Mouse (Mus musculus): ENCODE measurements around the gene Pld4. TPM values are rescaled to one million over a fixed set of nuclear protein-coding genes. Genes with fewer than 3 reads are reported as not detected.

The Pld4 gene
- polyA plus RNA-seq, 1 experiment from 2014 or later: 7.0 TPM

- Histone ChIP-seq H3K36me3 (no peaks in the 10 kb centered on the region), H3K9ac (peak overlapping the region; percentile 60), H3K27ac (replicated peaks) (peak overlapping the region; percentile 86), H3K4me2 (peak overlapping the region; percentile 52), H3K4me3 (peak overlapping the region; percentile 23; the same call in 1 of the 2 replicates), H3K27me3 (replicated peaks) (peaks cover 29% of the 10 kb centered on the region), H3K4me1 (peaks cover 60% of the 10 kb centered on the region), H3K9me3 (no peaks in the 10 kb centered on the region)
- 84% methylated on average over 5 of the region's 5 CpGs for WGBS
- ATAC-seq (ENCODE audit: extremely low read depth, insufficient number of reproducible peaks, low FRiP score, low TSS enrichment): no peak
Measured at GRCm38 (mm10) chr12:112794998-112795397, 34.5 kb downstream of the Pld4 start.

GRCm38 (mm10) chr12:112795466-112796104 lies 35.1 kb downstream of the Pld4 start:
- ATAC-seq (ENCODE audit: extremely low read depth, insufficient number of reproducible peaks, low FRiP score, low TSS enrichment): 0 out of 2 replicates have a peak, but pooled peaks have one; percentile 12
- Histone ChIP-seq H3K36me3 (no peaks in the 10 kb centered on the region), H3K4me1 (peaks cover 63% of the 10 kb centered on the region), H3K9ac (peak overlapping the region; percentile 60), H3K9me3 (no peaks in the 10 kb centered on the region), H3K4me3 (peak overlapping the region; percentile 23; the same call in 1 of the 2 replicates), H3K27ac (replicated peaks) (peak overlapping the region; percentile 86; the same call in 1 of the 2 replicates), H3K4me2 (peak overlapping the region; percentile 52), H3K27me3 (replicated peaks) (peaks cover 31% of the 10 kb centered on the region)
- 56% methylated on average over 18 of the region's 18 CpGs for WGBS

- H3K36me3 ChIP-seq: no peaks in the 10 kb centered on the region
- H3K4me3 ChIP-seq: no peak overlapping the region
- ATAC-seq (ENCODE audit: extremely low read depth, insufficient number of reproducible peaks, low FRiP score, low TSS enrichment): no peak
- H3K27me3 ChIP-seq (replicated peaks): peaks cover 43% of the 10 kb centered on the region
- H3K4me2 ChIP-seq: no peak overlapping the region
- H3K9ac ChIP-seq: 0 out of 2 replicates have a peak overlapping the region, but pooled peaks have one; percentile 33
- H3K27ac ChIP-seq (replicated peaks): no peak overlapping the region
- H3K9me3 ChIP-seq: no peaks in the 10 kb centered on the region
- 42% methylated on average over 17 of the region's 17 CpGs for WGBS
- peaks cover 69% of the 10 kb centered on the region for H3K4me1 ChIP-seq
Measured at GRCm38 (mm10) chr12:112796551-112797510, 36.4 kb downstream of the Pld4 start.

- H3K36me3 ChIP-seq: no peaks in the 10 kb centered on the region
- ATAC-seq (ENCODE audit: extremely low read depth, insufficient number of reproducible peaks, low FRiP score, low TSS enrichment): no peak
- 46% methylated on average over 15 of the region's 15 CpGs for WGBS
Measured at GRCm38 (mm10) chr12:112797672-112798331, 37.3 kb downstream of the Pld4 start.

GRCm38 (mm10) chr12:112798332-112798681 lies 37.9 kb downstream of the Pld4 start:
- H3K4me3 ChIP-seq: no peak overlapping the region
- H3K27ac ChIP-seq (replicated peaks): no peak overlapping the region
- H3K27me3 ChIP-seq (replicated peaks): peaks cover 50% of the 10 kb centered on the region
- no peak overlapping the region for H3K4me2 ChIP-seq
- no peaks in the 10 kb centered on the region for H3K36me3 ChIP-seq
- no peaks in the 10 kb centered on the region for H3K9me3 ChIP-seq
- no peak overlapping the region for H3K9ac ChIP-seq
- H3K4me1 ChIP-seq: peaks cover 69% of the 10 kb centered on the region
- no peak for ATAC-seq (ENCODE audit: extremely low read depth, insufficient number of reproducible peaks, low FRiP score, low TSS enrichment)
- 28% methylated on average over 5 of the region's 5 CpGs for WGBS

More at GRCm38 (mm10) chr12:112797672-112798331, 37.3 kb downstream of the Pld4 start:
- H3K27ac ChIP-seq (replicated peaks): no peak overlapping the region
- no peak overlapping the region; the same call in 1 of the 2 replicates for H3K9ac ChIP-seq
- H3K27me3 ChIP-seq (replicated peaks): peaks cover 45% of the 10 kb centered on the region
- peaks cover 74% of the 10 kb centered on the region for H3K4me1 ChIP-seq
- no peak overlapping the region for H3K4me3 ChIP-seq
- no peaks in the 10 kb centered on the region for H3K9me3 ChIP-seq
- H3K4me2 ChIP-seq: no peak overlapping the region

- no peak overlapping the region for H3K4me3 ChIP-seq
- no peak overlapping the region for H3K9ac ChIP-seq
- no peak overlapping the region for H3K4me2 ChIP-seq
- H3K9me3 ChIP-seq: no peaks in the 10 kb centered on the region
- H3K27ac ChIP-seq (replicated peaks): no peak overlapping the region
- H3K36me3 ChIP-seq: no peaks in the 10 kb centered on the region
- 66% methylated on average over 5 of the region's 5 CpGs for WGBS
- H3K4me1 ChIP-seq: peaks cover 69% of the 10 kb centered on the region
- peaks cover 54% of the 10 kb centered on the region for H3K27me3 ChIP-seq (replicated peaks)
- ATAC-seq (ENCODE audit: extremely low read depth, insufficient number of reproducible peaks, low FRiP score, low TSS enrichment): no peak
Measured at GRCm38 (mm10) chr12:112798716-112799115, 38.3 kb downstream of the Pld4 start.

DNA sequence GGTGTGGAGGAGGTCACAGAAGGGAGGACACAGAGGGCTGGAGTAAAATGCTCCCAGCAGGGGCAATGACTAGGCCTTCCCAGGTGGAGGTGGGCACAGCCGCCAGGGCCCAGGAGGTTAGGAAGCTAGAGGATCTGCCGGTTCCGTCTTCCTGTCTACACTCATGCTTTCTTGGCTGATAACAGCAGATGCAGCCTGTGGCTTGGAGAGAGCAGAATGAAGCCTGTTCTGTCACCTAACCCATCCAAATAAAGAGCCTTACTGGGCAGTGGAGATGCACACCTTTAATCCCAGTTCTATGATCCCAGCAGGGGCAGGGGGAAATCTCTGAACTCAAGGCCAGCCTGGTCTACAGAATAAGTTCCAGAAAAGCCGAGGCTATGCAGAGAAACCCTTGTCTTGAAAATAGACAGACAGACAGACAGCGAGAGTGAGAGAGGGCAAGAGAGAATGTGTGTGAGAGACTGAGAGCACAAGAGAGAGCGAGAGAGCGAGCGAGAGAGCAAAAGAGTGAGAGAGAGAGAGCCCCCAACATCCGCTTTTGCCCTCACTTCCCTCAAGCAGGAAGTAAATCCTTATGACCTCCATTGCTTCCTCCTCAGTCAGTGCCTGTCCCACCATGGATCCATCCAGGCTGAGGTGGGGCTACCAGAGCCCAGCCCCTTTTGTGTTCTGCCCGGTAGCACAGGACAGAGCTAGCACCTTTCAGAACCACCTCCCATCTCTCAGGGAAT lies 38.9 kb downstream of the Pld4 start:
- WGBS: 72% methylated on average over 10 of the region's 10 CpGs
- H3K4me1 ChIP-seq: peaks cover 69% of the 10 kb centered on the region
- ATAC-seq (ENCODE audit: extremely low read depth, insufficient number of reproducible peaks, low FRiP score, low TSS enrichment): no peak

GRCm38 (mm10) chr12:112800476-112800875 lies 40.0 kb downstream of the Pld4 start:
- Histone ChIP-seq H3K4me3 (no peak overlapping the region), H3K9me3 (no peaks in the 10 kb centered on the region), H3K4me1 (peaks cover 58% of the 10 kb centered on the region), H3K4me2 (no peak overlapping the region), H3K9ac (no peak overlapping the region), H3K27ac (replicated peaks) (no peak overlapping the region), H3K36me3 (no peaks in the 10 kb centered on the region), H3K27me3 (replicated peaks) (peaks cover 68% of the 10 kb centered on the region)
- ATAC-seq (ENCODE audit: extremely low read depth, insufficient number of reproducible peaks, low FRiP score, low TSS enrichment): no peak
- 10% methylated on average over 4 of the region's 4 CpGs for WGBS

More for the DNA sequence above, 38.9 kb downstream of the Pld4 start:
- H3K27ac ChIP-seq (replicated peaks): no peak overlapping the region
- H3K27me3 ChIP-seq (replicated peaks): peaks cover 61% of the 10 kb centered on the region
- no peak overlapping the region for H3K4me3 ChIP-seq
- no peaks in the 10 kb centered on the region for H3K36me3 ChIP-seq
- no peak overlapping the region for H3K9ac ChIP-seq
- H3K9me3 ChIP-seq: no peaks in the 10 kb centered on the region
- H3K4me2 ChIP-seq: no peak overlapping the region

DNA sequence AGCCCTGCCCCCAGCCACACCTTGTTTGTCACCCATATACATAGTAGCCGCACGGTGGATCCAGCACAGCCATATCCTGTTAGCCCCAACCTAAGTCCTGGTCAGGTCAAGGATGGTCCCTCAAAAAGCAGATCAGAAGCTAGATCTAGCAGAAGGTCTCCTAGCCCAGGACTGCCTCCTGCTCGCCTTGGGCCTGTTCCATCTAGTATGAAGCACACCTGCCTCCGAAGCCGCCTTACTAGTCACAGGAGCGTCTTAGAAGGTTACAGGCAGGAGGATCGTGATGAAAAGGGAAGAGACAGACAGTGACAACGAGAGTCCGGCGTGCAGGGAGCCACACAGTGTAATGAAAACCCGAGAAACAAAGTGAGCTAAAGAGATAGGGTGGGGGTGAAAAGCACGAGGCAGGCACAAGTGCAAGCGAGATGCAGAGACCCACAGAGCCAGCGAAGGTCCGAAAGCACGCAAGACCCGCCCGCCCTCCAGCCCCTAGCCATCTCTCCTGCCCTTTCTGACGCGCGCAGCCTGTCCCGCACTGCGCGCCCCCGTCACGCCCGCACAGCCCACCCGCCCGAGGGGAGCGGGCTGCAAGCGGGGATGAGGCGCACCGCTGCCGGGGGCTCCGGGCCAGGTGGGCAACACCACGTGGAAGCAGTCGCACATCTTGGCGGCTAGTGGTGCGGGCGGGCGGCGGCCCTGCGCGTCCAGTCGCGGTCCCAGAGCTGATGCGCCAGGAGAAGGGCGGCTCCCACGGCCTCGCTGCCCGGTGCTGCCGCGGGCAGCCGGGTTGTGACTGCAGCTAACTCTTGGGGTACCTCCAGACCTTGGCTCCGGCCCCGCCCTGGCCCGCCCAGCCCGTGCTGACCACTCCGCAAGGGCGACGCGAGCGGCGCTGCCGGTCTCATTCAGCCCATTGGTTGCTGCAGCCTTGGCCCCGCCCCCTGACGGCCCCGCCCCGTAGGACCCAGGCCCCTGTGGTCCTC lies 41.7 kb downstream of the Pld4 start, which contains the start of gene Ahnak2:
Gene Ahnak2 (minus strand): TSS at position 794 of the 983 bp plus-strand sequence.
- no peak for ATAC-seq (ENCODE audit: extremely low read depth, insufficient number of reproducible peaks, low FRiP score, low TSS enrichment)

DNA sequence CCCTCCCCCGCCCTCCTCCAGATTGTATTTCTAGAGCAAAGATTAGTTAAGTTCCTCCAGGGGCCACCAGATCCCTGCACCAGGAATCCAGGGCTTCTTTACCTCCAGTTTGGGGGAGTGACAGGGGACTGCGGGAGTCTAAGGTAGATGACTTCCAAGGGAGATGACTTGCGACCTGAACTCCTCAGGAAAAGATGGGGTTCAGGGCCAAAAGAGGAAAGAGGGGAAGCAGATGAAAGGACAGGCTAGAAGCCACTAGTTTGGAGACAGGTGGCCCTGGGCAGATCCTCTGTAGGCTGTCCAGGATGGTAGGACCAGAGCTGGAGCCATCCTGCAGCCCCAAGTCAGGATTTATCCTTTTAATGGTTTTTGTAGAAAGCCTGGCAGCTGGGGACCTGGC lies 42.5 kb downstream of the Pld4 start:
- H3K27ac ChIP-seq (replicated peaks): no peak overlapping the region
- no peak overlapping the region; the same call in 1 of the 2 replicates for H3K4me3 ChIP-seq
- H3K36me3 ChIP-seq: no peaks in the 10 kb centered on the region
- no peak for ATAC-seq (ENCODE audit: extremely low read depth, insufficient number of reproducible peaks, low FRiP score, low TSS enrichment)
- peak overlapping the region; percentile 100 for H3K4me2 ChIP-seq
- H3K27me3 ChIP-seq (replicated peaks): peaks cover 74% of the 10 kb centered on the region
- peaks cover 34% of the 10 kb centered on the region for H3K4me1 ChIP-seq
- WGBS: 12% methylated on average over 3 of the region's 3 CpGs
- H3K9ac ChIP-seq: no peak overlapping the region
- H3K9me3 ChIP-seq: no peaks in the 10 kb centered on the region

More for the DNA sequence above, 41.7 kb downstream of the Pld4 start, which contains the start of gene Ahnak2:
- no peak within 1 kb of the TSS for H3K27ac ChIP-seq (replicated peaks)
- WGBS: 5% methylated on average over 54 of the region's 69 CpGs
- H3K4me3 ChIP-seq: peak within 1 kb of the TSS; percentile 66
- H3K4me2 ChIP-seq: peak within 1 kb of the TSS; percentile 100
- no peaks in the 10 kb centered on the region for H3K9me3 ChIP-seq
- H3K9ac ChIP-seq: peak within 1 kb of the TSS; percentile 82
- peaks cover 41% of the 10 kb centered on the region for H3K4me1 ChIP-seq
- no peaks in the 10 kb centered on the region for H3K36me3 ChIP-seq
- H3K27me3 ChIP-seq (replicated peaks): peaks cover 74% of the 10 kb centered on the region

Measured in heart, embryonic 13.5 days (tissue).